Mouse (Mus musculus) C2C12 (cell line): Measurements from ENCODE around the gene Aunip.

Source experiments
- CTCF ChIP-seq: IDR thresholded peaks from one replicate; pipeline ENCODE4 v1.5.1; 2011; ENCODE audit not compliant: control insufficient read depth, insufficient read depth, insufficient read length
- FOSL1 ChIP-seq: IDR thresholded peaks from one replicate; pipeline ENCODE4 v1.8.0; 2011; ENCODE audit warnings: mild to moderate bottlenecking, low read length; ENCODE audit not compliant: poor library complexity, insufficient read depth, severe bottlenecking
- MAX ChIP-seq: IDR thresholded peaks from one replicate; pipeline ENCODE4 v1.6.1; 2011; ENCODE audit warnings: mild to moderate bottlenecking, control low read depth
- MYOG ChIP-seq: IDR thresholded peaks from one replicate; pipeline ENCODE4 v1.6.1; 2011; ENCODE audit not compliant: control insufficient read depth, insufficient read length; ENCODE audit errors: extremely low read depth

GRCm38 (mm10) chr4:134558570-134559113 lies 47.8 kb downstream of the Aunip start:
- TF ChIP-seq CTCF (no peak), MAX (no peak), FOSL1 (no peak), MYOG (no peak)
